Mouse (Mus musculus) heart, embryonic 12.5 days (tissue): ENCODE measurements at regions not wholly inside any gene's neighbourhood (a gene's known extent, or its start where the extent isn't known, plus 50 kb on each side); places are given as distances from the start of the nearest gene placed in this dataset.

Experiments used
- ATAC-seq: fragments of 200-750 bp; cut with Nextera tagmentation; 2 replicates; pipeline ENCODE4 v1.8.0; 2017; ENCODE audit warnings: moderate TSS enrichment, moderate library complexity; ENCODE audit not compliant: insufficient number of reproducible peaks, low FRiP score
- H3K27ac ChIP-seq: fragments of 300-500 bp; sonication (generic); 2 replicates; pipeline ENCODE4 v1.5.1; 2016; ENCODE audit warnings: mild to moderate bottlenecking, moderate library complexity; ENCODE audit not compliant: poor library complexity, severe bottlenecking
- H3K27me3 ChIP-seq: fragments of 300-500 bp; sonication (generic); replicated peaks from 2 replicates; pipeline ENCODE4 v1.6.1; 2016; ENCODE audit warnings: mild to moderate bottlenecking, moderate library complexity
- H3K36me3 ChIP-seq: fragments of 300-500 bp; sonication (generic); 2 replicates; pipeline ENCODE4 v1.6.1; 2016; ENCODE audit warnings: mild to moderate bottlenecking, moderate library complexity
- H3K4me1 ChIP-seq: fragments of 300-500 bp; sonication (generic); replicated peaks from 2 replicates; pipeline ENCODE4 v1.6.1; 2016; ENCODE audit warnings: mild to moderate bottlenecking
- H3K4me2 ChIP-seq: fragments of 300-500 bp; sonication (generic); 2 replicates; pipeline ENCODE4 v1.6.1; 2016; ENCODE audit warnings: mild to moderate bottlenecking, moderate library complexity
- H3K4me3 ChIP-seq: fragments of 300-500 bp; sonication (generic); 2 replicates; pipeline ENCODE4 v1.5.1; 2016; ENCODE audit warnings: mild to moderate bottlenecking
- H3K9ac ChIP-seq: fragments of 300-500 bp; sonication (generic); 2 replicates; pipeline ENCODE4 v1.6.1; 2016; ENCODE audit warnings: mild to moderate bottlenecking, moderate library complexity
- H3K9me3 ChIP-seq: fragments of 300-500 bp; sonication (generic); replicated peaks from 2 replicates; pipeline ENCODE4 v1.6.1; 2016; ENCODE audit warnings: mild to moderate bottlenecking, moderate library complexity
- WGBS: fragments of 180-500 bp; shearing (Covaris S2); methylation state at CpG from one replicate; pipeline ENCODE4 v1.1.7; 2016; 5-methylcytosine and 5-hydroxymethylcytosine counted together

DNA sequence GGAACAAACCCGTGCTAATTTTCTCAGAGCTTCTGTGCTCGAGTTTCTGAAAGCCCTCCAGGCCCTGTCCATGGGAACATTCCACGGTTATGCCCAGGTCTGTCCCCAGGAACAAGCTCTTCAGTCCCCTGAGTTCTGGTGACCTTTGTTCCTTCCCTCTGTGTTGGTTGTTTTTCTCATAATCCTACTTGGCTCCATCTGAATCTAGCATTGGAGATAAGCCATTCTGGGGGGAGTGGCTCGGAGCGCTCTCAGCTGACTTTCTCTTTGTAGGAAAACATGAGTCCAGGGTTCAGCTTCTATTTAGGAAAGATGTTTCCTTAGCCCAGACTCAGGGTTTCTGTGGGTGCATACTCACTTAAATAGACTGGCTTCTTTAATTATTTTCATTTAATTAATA lies 58.7 kb upstream of the Pde3a start:
- WGBS, result 82% methylated on average over 5 of the region's 5 CpGs
- H3K4me1 ChIP-seq, result no peaks in the 10 kb centered on the region; the same call in 1 of the 2 replicates
- no peak overlapping the region for H3K4me3 ChIP-seq
- no peak overlapping the region for H3K9ac ChIP-seq
- no peaks in the 10 kb centered on the region for H3K27me3 ChIP-seq
- no peak overlapping the region for H3K4me2 ChIP-seq
- H3K9me3 ChIP-seq, result no peaks in the 10 kb centered on the region
- ATAC-seq, result no peak
- H3K36me3 ChIP-seq, result no peaks in the 10 kb centered on the region
- no peak overlapping the region for H3K27ac ChIP-seq

DNA sequence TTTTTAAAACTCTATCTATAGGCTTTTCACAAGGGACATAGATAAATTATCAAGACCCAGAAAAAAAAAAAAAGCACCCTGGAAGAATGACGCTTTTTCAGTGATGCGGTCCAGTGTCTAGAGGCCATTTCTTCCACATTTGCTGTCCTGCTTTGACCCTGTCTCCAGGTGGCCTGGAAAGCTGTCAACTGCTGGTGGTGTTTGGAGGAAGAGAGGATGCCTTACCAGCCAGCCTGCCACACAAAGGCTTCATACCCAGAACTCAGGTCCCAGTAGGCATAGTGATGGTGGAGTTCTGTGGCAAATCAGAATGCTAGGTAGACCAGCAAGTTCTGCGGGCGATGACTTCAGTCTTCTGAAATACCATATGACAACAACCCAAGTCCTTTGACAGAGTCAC lies 51.6 kb upstream of the Pde3a start:
- Histone ChIP-seq H3K4me3 (no peak overlapping the region), H3K36me3 (no peaks in the 10 kb centered on the region), H3K4me1 (no peaks in the 10 kb centered on the region), H3K9ac (no peak overlapping the region), H3K9me3 (no peaks in the 10 kb centered on the region), H3K4me2 (no peak overlapping the region), H3K27me3 (no peaks in the 10 kb centered on the region), H3K27ac (no peak overlapping the region)
- WGBS, result 87% methylated on average over 4 of the region's 4 CpGs
- ATAC-seq, result no peak
